Mouse (Mus musculus): ENCODE measurements at regions not wholly inside any gene's neighbourhood (a gene's known extent, or its start where the extent isn't known, plus 50 kb on each side); places are given as distances from the start of the nearest gene placed in this dataset.

DNA sequence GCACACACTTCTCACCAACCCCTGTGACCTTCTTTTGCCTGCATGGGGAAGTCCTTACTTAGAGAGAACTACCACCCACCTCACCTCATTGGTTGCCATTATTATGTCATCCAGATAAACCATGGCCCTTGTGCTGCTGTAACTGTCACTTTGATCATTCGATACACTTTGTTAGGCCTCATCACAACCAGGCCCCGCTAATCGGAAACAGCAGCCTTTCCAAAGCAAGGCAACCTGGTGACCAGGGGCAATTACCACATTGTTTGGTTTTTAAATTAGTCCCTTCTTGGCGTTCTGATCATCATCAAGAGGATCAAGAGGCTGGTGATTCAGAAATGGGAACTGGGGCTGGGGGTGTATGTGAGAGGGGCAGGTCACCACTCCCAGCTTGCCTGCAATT lies 208.9 kb upstream of the Meis1 start:
- DNase-seq (ENCODE audit: low read depth), result no peak

DNA sequence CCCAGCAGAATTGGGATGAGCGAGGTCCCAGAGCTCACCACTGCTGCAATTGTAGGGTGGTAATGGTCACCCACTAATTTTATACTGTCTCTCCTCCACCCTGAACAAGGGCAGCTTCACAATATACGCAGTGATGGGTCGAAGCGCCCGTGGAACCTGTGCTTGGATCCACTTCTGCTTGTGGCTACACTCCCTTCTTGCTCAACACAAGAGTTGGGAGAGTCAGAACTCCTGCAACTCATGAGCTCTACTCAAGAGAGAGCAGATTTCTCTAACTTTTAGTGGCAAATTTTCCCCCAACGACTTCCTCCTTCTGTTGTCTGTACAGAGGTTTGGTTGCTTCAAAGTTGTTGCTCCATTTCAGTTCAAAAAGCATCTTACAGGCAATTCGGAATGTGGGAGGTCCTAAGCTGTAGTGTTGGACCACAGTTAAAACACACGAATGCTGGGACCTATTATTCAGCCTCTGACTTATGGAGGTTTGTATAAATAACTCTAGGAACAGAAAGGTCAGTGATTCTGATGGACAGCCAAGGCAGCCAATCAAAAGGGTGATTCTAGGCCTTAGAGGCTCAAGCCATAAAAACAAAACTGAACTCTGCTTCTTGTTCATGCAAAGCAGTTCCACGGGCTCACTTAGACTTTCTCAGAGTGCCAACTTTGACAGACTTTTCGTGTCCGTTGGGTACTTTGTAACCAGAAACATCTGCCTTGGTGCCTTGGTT lies 227.8 kb upstream of the Meis1 start:
- no peak for DNase-seq (ENCODE audit: low read depth)

DNA sequence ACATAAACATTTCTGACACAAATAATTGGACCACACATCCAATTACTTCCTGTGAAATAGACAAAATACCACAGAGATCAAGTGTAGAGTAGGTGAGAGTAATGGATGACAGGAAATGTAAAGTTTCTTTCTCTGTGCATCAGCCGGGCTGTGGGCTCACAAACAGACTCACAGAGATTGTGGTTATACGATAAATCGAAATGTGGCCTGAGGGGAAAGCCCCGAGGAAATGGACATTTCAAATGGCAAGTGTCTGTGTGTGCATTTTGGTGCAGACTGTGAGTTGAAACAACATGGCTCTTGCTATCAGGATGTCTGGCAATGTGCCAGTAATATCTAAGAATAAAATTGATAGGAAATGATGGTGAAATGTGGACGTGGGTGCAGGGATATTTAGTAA lies 234.8 kb upstream of the Meis1 start:
- no peak for DNase-seq (ENCODE audit: low read depth)

DNA sequence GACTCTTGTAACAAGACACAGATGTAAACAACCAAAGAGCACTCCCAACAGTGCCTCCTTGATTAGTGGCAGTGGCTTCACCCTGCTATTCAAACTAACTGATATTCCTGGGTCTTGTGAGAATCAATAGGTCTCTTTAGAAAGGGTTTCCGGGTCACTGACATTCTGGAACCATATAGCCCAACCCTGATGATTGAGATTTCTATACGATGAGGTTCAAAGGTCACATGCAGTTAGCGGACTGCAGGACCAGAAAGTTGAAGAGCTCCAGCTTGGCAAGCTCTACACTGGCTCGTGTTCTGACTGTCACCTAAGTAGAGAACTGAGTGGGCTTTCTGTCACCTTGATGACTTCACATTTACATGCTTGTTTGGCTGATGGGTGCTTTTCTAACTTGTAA lies 235.4 kb upstream of the Meis1 start:
- DNase-seq (ENCODE audit: low read depth), result no peak

DNA sequence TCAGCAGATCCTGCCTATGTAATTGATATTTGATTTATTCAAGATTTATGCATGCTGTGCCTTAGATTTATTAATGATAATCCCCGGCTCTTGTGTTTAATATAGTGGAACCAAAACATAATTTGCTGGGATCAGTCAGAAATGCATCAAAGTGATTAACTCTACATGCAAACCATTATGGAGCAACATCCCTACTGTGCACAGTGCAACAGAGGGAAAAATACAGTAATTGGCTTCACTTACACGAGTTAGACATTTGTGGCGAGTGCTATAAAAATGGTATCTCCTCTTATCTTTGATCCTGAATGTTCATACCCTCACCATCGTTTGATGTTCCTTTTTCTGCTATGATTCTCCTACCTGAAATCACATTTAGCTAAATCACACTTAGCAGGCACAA lies 238.8 kb upstream of the Meis1 start:
- DNase-seq (ENCODE audit: low read depth), result no peak

DNA sequence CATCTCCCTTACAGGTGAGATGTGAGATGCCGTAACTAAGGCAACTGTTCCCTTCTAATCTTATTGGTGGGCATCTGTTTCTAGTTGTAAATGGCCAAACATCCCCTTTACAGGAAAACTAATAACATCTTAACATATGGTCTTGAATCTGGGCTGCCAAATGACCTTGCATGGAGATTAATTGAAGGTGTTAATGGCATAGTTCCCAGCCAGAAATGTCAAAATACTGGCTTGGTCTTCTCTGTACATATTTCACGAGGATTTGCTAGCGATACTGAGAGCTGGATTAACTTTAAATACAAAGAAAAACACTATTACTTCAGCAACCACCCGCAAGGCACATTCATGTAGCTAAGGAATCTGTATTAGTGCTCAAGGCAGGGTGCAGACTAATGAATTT lies 244.0 kb upstream of the Meis1 start:
- DNase-seq (ENCODE audit: low read depth), result no peak

DNA sequence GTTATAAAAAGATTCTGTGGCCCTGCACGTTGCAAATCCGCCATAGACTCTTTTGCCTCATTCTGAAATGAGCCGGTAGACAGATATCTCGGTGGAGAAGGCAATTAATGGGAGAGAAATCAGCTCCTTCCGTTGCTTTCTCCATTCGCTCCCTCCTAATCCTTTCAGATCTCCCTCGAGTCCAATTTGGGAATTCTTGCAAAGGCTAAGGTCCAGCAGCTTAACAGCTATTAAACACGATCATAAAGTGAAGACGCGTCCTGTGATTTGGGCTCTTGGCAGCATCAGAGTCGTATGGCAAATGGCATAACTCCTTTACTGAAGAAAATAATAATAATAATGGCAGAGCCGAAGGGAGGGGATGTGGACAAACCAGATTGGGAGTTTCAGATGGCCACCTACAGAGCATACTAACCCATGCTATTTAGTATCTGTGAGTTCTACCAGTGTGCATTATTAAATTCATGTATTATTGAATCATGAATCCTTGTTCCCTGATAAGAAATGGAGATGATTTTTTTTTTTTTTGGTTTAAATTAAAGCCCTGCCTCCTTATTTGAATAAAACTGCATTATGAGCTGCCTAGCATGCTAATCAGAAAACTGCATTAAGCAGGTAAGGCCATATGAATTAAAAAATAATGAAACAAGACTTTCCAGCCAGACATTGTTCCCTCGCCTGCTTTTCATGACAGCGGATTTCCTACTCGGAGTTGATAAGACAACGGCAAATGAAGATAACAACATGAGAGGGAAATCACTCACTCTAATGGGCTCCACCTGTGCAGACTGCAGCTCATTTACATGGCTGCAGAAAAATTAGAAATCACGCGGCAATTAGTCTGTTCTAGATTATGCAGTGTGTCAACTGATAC lies 246.2 kb upstream of the Meis1 start:
- DNase-seq (ENCODE audit: low read depth), result no peak

DNA sequence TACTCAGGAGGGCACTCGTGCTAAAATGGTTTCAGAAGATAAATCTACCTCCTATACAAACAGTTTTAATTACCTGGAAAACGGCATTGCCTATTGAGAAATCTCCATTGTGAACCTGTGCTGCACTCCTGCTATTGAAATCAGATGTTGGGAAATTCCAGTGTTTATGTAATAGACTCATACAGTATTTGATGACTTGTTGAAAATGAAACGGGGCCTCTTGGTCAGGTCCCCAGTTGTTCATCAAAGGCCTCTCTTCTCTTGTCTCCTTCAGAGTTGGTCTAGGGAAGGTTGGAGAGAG lies 246.8 kb upstream of the Meis1 start:
- DNase-seq (ENCODE audit: low read depth), result no peak

DNA sequence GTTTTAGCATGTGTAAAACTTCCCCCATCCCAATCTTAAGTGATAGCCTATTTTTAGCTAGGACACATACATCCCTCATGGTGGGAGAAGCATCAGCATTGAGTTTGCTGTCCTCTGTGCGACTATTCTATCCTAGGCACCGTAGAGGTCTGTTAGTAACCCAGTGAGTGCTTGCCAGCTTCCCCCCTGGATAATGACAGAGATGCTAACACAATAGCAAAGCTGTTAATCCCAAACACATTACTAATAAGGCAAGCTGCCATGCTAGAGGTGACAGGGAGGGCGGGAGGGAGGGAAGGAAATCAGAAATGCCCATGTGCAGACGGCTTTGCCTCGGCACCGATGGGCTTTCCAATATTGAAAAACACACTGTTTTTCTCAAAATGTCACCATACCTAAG lies 272.2 kb upstream of the Meis1 start:
- DNase-seq (ENCODE audit: low read depth), result no peak

DNA sequence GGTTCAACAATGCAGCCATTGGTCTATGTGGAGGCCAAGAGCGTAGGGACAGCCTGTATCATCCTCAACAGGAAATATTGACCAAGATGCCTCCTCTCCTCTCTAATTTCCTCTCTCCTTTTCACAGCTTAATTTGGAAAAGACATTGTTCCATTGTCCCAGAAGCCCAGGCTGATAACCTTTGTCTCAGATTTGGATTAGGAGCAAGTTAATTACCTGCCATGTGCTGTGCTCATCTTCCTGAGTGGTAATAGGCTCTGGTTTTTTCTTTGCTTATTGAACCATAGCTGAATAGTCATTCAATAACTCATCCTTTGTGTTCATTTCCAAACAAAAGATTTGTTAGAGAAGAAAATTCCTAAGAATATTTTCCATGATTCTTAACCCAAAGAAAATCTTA lies 280.6 kb upstream of the Meis1 start:
- DNase-seq (ENCODE audit: low read depth), result no peak

DNA sequence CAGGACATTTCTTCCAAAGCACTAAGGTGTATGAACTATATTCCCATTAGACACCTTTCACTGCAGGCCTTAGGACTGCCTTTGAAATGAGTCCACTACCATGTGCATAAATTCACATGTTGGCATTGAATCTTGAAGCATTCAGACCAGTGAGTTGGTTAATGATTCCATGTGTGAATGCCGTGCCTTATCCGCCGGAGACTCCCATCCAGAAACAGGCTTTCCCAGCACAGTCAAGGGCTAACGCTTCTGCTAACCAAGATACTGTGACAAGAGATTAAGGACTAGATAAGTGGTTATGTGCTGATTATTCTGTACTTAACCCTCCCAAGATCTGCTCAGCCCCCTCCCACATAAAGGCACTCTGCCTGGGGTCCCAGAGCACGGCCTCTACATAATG lies 287.9 kb upstream of the Meis1 start:
- DNase-seq (ENCODE audit: low read depth), result no peak

DNA sequence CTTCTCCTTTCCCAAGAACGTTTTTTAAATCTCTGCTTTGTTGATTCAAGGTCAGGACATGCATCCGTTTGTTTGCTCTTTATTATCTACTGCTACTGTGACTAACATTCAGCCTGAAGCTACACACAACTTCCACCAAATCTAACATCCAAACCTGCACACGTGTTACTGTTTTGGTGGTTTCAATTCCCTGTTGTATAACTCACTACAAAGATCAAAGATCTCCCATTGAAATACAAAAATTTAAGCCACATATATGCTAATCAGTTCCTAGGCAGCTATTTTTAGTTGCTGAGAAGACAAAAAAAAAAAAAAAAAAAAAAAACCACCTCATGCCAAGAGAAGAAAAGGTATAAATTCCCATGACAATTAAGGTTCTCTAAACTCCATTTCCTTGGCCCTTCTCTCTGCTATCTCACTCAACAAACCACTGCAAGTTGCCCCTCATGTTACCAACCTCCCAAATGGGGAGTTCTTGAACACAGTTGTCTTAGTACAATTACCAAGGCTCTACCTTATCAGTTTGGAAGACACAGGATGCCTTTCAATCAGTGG lies 312.0 kb upstream of the Meis1 start:
- no peak for DNase-seq (ENCODE audit: low read depth)

DNA sequence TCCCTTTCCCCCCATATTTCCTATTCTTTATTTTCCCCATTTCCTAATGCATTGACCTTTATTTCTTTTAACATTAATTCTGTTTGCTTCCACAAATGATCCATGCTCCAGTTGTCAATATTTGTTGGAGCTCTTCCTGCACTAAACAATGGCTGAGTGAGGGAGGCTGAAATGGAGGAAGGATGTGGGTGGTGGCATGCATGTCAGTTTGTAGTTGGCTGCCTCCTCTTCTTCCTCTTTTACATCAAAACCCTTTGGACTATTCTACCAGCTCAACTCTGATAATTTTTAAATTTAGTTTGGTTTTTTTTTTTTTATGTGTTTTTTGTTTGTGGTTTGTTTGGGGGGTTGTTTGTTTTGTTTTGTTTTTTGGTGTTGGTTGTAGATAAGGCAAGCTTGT lies 313.5 kb upstream of the Meis1 start:
- DNase-seq (ENCODE audit: low read depth), result no peak

DNA sequence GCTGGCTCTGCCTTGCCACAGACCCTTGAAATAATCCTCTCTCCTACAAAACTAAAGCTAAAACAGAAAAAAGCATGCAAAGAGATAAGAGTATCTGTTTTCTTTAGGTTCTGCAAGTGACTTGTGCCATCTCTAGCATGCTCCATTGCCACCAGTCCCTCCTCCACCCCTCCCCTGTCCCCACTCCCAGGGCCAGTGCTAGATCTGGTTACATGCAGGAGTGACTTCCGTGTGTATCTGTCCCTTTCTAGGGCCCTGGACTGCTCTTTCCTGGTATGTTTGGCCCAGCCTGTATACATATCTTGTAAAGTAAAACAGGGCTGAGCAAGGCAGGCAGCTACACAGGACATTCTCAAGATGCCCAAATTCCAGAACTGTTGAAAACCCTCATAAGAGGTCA lies 313.9 kb upstream of the Meis1 start:
- DNase-seq (ENCODE audit: low read depth), result no peak

DNA sequence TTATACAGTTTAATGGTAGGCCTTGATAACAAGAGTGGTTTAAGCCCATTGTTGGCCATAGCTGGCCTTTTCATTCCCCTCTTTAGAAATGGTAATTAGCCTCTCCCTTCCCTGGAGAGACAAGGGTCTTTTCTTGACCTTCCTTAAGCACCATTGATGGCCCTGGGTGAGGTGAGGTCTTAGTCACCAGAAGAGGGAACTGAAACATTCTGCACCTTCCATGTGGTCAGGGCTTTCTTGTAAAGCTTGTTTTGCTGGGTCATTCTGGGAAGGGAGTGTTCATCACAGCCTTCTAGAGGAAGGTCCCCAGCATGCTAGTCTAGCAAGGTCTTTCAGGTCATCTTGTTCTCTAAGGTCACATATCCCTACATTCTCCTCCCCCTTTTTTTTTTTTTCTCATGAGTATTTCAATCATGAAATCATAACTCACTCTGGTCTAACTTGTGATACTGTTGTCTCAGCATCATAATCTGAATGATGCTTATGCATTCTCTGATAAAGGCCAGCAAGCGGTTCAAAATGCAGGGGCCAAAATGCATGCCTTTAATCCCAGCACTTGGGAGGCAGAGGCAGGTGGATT lies 315.2 kb upstream of the Meis1 start:
- no peak for DNase-seq (ENCODE audit: low read depth)

DNA sequence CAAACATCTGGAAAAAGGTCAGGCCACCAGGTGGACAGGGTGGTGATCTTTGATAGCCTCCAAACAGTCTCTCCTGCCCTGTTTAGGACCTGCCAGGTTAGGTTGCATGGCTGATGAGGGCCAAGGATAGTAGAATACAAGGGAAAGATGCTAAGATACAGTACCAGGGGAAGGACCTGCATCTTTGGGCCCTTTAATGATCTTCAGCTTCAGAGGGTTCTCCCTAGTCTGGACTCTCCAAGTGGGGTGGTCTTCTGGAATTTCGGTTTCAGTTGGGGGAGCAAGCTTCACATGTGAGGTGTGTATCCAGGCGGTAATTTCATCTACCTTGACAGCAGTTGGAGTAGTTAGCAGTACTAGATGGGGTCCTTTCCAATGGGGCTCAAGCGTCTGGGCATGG lies 316.6 kb upstream of the Meis1 start:
- no peak for DNase-seq (ENCODE audit: low read depth)

DNA sequence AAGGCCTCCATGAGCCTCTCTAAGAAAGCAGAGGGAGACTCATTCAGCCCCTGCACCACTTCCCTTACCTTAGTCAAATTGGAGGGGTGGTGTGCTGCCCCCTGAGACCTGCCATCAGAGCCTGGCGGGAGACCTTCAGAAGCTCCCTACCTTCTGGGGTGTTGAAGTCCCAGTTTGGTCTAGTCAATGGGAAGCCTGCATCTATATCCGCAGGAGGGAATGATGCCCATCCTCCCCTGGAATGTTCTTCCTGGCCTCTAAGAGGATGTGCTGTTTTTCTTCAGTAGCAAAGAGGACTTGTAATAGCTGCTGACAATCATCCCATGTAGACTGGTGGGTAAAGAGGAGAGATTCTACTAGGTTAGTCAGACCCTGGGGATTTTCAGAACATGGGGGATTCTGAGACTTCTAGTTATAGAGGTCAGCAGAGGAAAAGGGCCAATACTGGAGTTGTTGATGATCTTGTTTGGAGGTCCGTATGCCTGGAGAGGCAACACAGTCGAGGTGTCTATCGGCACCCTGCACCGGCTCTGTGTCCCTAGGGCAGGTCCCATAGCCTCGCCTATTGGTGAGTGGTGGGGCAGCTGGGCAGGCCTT lies 321.0 kb upstream of the Meis1 start:
- DNase-seq (ENCODE audit: low read depth), result no peak

DNA sequence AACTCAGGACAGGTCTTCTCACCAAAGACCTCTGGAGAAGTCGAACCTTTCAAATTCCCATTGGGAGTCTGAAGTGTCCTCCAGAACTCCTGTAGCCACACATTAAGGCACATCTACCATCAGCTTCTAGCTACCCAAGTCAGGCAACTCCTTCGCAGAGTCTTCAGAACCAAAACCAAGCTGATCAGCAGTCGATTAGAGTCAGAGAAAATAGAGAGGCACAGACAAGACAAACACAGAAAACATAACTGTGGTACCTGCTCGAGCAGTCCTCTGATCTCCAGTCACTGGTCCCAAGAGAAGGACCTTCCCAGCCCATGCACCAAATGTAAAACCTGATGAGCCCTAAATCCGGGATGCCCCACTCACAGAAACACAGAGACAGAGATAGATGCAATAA lies 322.1 kb upstream of the Meis1 start:
- no peak for DNase-seq (ENCODE audit: low read depth)

DNA sequence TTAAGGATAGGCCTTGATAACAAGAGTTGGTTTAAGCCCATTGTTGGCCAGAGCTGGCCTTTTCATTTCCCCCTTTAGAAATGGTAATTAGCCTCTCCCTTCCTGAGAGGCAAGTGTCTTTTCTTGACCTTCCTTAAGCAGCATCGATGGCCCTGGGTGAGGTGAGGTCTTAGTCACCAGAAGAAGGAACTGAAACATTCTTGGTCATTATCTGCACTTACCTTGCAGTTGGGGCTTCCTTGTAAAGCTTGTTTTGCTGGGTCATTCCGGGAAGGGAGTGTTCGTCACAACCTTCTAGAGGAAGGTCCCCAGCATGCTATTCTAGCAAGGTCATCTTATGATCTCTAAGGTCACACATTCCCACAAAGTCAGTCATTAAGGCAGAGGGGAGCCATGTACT lies 322.6 kb upstream of the Meis1 start:
- DNase-seq (ENCODE audit: low read depth), result no peak

DNA sequence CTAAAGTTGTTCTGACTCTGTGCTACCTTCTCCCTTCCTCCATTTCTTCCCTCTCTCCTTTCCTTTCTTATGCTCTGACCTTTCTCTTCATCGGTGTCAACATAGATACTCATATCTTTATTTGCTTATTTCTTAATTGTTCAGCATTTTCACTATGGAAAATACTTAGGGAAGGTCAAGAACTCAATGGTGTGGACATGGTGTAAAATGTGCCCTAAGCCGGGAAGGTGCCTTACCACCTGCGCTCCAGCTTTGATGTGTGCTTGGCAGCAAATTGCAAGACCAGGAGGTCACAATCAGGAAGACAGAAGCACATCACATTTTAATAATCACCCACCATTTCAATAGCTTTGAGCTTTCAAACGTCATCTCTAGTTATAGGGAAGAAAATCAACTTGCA lies 324.0 kb upstream of the Meis1 start:
- DNase-seq (ENCODE audit: low read depth), result no peak

DNA sequence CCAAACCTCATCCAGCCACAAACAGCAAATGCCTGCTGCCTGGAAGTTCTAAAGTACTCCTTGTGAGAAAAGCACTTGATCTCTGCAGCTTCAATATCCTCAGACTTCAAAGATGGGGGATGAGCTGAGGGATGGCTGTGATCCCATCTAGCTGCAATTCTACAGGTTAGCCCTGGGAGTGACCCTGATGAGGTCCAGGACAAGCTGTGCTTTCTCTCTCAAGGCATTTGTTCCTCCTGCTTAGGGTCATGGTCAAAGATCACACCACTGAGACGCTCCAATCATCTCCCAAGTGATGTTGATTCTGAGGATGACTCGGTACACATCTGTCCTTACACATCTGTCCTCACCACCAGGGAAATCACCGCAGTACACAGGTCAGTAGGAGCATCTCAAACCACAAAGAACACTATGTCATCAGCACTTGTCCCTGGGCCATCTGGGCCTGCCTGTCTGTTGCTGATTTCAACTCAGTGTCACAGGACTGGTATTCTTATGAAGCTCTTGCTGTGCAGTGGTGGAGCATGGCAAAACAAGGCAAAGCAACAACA lies 327.6 kb upstream of the Meis1 start:
- no peak for DNase-seq (ENCODE audit: low read depth)
